Mouse (Mus musculus): ENCODE measurements around the gene Cldn22.

DNA sequence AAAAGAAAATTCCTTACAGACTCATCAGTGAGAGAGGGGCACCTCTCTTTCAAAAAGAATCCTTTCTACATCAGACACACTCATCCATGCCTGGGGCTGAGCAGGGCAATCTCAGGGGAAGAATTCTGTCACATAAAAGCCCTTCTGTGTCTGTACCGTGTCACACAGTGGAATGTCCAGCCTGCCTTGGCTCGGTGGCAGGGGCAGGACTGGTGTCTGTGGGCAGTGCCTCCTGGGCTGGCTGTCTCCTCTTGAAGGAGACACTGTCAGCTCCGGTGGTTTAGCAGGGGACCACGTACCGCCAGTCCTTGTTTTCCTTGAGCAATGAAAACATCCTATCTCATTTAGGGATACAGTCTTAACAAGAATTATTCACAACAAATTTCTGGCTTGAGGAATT is 1.3 kb downstream of the Cldn22 start:
- TF ChIP-seq CTCF (IDR thresholded peaks at IDR 0.05; ENCODE audit: low read depth, low read length) (no peak), TAL1 (conservative IDR thresholded peaks at IDR 0.05; ENCODE audit: low read depth, low read length) (no peak)

Data from G1E (cell line).